Mouse (Mus musculus) mature B cell (primary cell): ENCODE results near the gene Ifnl3.

Source experiments
- in situ Hi-C: fragments of 300-500 bp; cut with MboI; formaldehyde crosslinking; loops from 2 replicates; pipeline ENCODE4 v1.14.3; 2019

Gene Ifnl3

GRCm38 (mm10) chr7:28546649-28547048 is 24.0 kb downstream of the Ifnl3 start:
- in situ Hi-C loops, result no loop called here

- in situ Hi-C loops, result no loop called here
Measured at GRCm38 (mm10) chr7:28547154-28547553, 24.5 kb downstream of the Ifnl3 start, which contains the start of gene Nccrp1. Nccrp1 (minus strand) TSS chr7:28547254.

GRCm38 (mm10) chr7:28547628-28548027 is 25.0 kb downstream of the Ifnl3 start:
- in situ Hi-C loops, result no loop called here

- in situ Hi-C loops, result no loop called here
Measured at GRCm38 (mm10) chr7:28553076-28553475, 30.4 kb downstream of the Ifnl3 start.

- in situ Hi-C loops, result no loop called here
Measured at GRCm38 (mm10) chr7:28555939-28556535, 33.4 kb downstream of the Ifnl3 start.

GRCm38 (mm10) chr7:28557069-28557468 is 34.4 kb downstream of the Ifnl3 start:
- in situ Hi-C loops, result no loop called here

GRCm38 (mm10) chr7:28557708-28558107 is 35.1 kb downstream of the Ifnl3 start:
- in situ Hi-C loops, result no loop called here

GRCm38 (mm10) chr7:28558486-28558885 is 35.9 kb downstream of the Ifnl3 start:
- in situ Hi-C loops, result no loop called here

GRCm38 (mm10) chr7:28560856-28561255 is 38.2 kb downstream of the Ifnl3 start:
- in situ Hi-C loops, result no loop called here

GRCm38 (mm10) chr7:28561967-28562366 is 39.3 kb downstream of the Ifnl3 start:
- in situ Hi-C loops, result no loop called here

- in situ Hi-C loops, result no loop called here
Measured at GRCm38 (mm10) chr7:28562371-28562770, 39.7 kb downstream of the Ifnl3 start.

- in situ Hi-C loops, result no loop called here
Measured at GRCm38 (mm10) chr7:28562951-28563350, 40.3 kb downstream of the Ifnl3 start.

GRCm38 (mm10) chr7:28565407-28565806 is 42.8 kb downstream of the Ifnl3 start:
- in situ Hi-C loops, result no loop called here

- in situ Hi-C loops, result no loop called here
Measured at GRCm38 (mm10) chr7:28567539-28567938, 44.9 kb downstream of the Ifnl3 start.

GRCm38 (mm10) chr7:28568253-28568652 is 45.6 kb downstream of the Ifnl3 start:
- in situ Hi-C loops, result no loop called here

- in situ Hi-C loops, result loop anchor here (5.0 kb wide), 1 partner anchor 42 kb away; no protein-coding TSS in a partner anchor
Measured at GRCm38 (mm10) chr7:28570291-28570981, 47.8 kb downstream of the Ifnl3 start.

GRCm38 (mm10) chr7:28570982-28571682 is 48.5 kb downstream of the Ifnl3 start:
- in situ Hi-C loops, result loop anchor here (5.0 kb wide), 1 partner anchor 41 kb away; no protein-coding TSS in a partner anchor

GRCm38 (mm10) chr7:28572689-28573088 is 50.1 kb downstream of the Ifnl3 start:
- in situ Hi-C loops, result loop anchor here (5.0 kb wide), 1 partner anchor 40 kb away; no protein-coding TSS in a partner anchor

- in situ Hi-C loops, result loop anchor here (5.0 kb wide), 1 partner anchor 39 kb away; no protein-coding TSS in a partner anchor
Measured at GRCm38 (mm10) chr7:28573236-28573635, 50.6 kb downstream of the Ifnl3 start.
